Mouse (Mus musculus): Measurements from ENCODE around the gene Syt16.

The Syt16 gene

DNA sequence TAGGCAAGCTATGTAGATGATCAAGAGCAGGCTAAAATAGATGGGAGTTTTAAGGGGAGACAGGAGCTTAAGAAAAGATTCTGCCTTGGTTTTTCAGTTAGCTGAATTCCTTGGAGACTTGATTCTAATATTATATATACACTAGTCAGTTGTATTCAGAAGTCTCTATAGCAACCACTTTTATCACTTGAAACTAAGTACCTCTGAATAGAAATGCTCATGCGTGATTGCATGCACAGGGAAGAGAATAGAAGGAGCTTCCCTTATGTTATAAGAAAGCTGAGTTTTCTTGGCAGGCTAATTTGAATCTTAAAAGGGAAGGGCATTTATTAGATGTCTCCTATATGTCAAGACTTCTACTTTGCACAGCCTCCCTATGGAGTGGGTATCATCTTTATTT lies 235.4 kb downstream of the Syt16 start:
- no peak for DNase-seq

DNA sequence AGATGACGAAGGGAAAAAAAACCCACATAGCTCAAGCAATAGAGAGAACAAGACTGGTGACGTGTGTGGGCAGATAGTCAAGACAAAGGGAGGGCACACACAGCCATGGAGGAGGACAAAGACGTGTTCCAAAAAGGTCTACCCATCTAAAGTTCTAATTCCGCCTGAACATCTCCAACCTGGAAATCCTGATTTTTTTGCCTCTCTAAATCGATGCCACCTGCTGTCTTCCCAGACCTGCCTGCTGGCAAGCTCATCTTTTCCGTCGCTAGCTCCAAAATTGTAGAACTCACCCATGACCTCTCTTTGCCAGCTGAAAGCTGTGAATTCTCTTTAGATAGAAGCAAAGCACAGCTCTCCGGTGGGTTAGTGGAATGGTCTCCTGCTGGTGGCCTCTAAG lies 238.7 kb downstream of the Syt16 start:
- DNase-seq, result no peak

DNA sequence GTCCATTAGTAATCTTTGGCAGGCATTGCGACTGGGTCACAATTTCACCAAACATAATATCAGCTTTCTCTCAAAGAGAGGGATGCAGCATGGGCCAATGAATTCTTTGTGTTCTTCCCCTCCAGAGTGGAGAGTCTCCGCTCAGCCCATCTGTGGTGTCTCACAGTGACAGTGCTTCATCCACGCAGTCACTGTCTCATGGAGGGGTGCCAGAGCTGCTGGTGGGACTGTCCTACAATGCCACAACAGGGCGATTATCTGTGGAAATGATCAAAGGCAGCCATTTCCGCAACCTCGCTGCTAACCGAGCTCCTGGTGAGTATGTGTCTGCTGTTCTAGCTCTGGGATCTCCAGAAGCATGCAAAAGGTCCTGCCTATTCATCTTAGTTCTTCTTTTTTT lies 240.6 kb downstream of the Syt16 start:
- DNase-seq, result no peak

DNA sequence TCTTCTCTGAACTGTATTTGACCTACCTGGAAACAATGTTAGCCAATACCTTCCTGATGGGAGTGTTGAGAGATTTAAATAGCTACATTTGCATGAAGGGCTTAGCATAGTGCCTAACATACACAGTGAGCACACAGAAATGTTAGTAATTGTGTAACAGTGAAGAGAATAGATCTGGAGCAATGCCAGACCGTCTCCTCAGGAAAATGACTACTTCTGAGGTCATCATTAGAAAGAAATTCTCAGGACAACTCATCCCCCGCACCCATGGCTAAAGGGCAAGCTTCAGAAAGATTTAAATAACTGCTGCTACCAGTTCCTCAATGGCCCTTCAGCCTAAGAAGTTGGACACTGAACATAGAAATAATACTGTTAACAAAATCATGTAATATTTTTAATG lies 241.3 kb downstream of the Syt16 start:
- DNase-seq, result no peak

DNA sequence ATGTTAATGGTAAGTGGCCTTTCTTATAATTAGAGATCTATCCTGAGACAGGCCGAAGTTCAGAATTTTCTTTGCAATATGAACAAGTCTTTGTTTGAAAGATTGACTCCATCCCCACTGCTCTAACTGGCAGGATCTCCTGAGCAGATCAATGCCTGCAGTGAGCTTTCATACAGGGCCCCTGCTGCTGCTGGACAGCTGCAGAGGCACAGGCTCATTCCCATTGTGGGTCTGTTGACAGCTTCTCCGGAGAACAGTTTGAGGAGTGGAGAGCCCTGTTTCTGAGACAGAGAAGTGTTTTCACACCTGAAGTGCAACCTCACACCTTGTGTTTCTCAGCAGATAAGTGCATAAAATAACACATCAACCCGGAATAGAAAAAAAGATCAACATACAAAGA lies 267.4 kb downstream of the Syt16 start:
- no peak for DNase-seq

DNA sequence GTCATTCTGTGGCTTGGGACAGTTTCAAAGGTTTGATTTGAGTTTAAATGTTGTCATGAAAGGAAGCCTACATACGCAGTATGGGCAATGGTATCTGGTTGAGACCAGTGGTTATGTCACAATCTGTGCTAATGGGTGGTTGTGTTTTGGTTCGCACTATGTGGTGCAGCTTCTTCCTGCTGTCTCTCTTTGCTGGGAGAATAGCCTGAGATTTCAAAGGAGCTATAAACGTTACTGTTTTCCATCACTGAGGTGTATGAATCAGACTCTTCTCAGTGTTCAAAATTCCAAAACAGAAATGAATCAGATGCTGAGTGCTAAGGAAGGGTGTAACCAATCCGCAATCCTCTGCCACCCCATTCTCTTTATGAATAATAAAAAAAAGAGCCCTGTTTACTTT lies 269.6 kb downstream of the Syt16 start:
- DNase-seq, result no peak

GRCm38 (mm10) chr12:74268644-74269285 lies 271.3 kb downstream of the Syt16 start:
- no peak for DNase-seq

GRCm38 (mm10) chr12:74272545-74272944 lies 275.1 kb downstream of the Syt16 start:
- no peak for DNase-seq

- no peak for DNase-seq
Measured at GRCm38 (mm10) chr12:74277265-74277664, 279.8 kb downstream of the Syt16 start.

DNA sequence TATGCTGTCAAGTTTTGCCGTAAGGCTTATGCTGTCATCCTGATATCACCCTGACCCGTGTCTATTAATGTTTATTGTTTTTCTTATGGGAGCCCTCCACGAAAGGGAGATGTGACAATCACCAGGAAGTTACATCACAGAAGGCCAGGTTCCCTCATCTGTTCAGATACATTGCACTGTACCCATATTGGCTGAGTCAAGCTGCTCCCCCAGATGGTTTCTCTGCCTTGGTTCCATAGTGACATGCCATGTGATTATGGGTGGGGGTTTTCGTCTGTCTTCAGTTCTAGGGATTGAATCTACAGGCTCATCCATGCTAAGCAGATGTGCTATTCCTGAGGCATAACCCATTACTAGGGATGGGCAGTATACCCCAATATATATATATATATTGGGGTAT lies 283.9 kb downstream of the Syt16 start:
- no peak for DNase-seq

- no peak for DNase-seq
Measured at GRCm38 (mm10) chr12:74282846-74283245, 285.4 kb downstream of the Syt16 start.

GRCm38 (mm10) chr12:74284020-74284684 lies 286.7 kb downstream of the Syt16 start:
- DNase-seq, result peak; percentile 42

GRCm38 (mm10) chr12:74284685-74285054 lies 287.2 kb downstream of the Syt16 start:
- DNase-seq, result no peak

GRCm38 (mm10) chr12:74290983-74291382 lies 293.5 kb downstream of the Syt16 start:
- no peak for DNase-seq

DNA sequence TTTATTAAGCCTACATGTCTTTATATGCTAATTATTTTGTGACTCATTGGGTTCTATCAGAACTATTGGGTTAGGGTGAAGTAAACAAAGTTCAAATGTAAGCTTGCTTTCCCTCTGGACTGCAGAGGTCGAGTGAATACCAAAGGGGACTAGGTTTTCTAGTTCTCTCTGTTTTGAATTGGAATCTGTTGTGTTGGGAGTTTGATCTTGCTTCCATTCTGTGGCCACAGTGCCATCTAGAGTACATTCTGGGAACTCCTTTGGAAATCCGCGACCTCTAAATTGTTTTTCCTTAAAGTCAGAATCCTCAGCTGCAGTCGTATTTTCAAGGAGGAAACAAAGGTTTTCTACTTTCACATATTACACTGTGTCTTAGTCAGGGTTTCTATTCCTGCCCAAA lies 296.2 kb downstream of the Syt16 start:
- DNase-seq, result peak; percentile 35

DNA sequence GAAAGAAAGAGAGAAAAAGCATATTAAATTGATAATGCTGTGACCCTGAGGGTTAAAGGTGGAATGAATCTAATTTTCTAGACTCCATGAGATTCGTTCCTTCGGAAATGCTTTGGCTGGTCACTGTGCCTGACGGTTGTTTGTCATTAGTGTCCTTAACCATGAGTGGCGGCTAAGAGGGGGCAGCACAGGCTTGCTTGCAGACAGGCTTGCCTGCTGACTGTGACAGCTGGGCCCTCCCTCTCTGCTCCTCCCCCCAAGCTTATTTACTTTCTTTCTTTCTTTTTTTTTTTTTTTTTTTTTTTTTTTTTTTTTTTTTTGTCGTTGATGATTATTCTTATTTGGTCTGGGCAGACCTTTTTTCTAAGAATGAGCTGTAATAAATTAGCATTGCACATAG lies 298.9 kb downstream of the Syt16 start:
- no peak for DNase-seq

DNA sequence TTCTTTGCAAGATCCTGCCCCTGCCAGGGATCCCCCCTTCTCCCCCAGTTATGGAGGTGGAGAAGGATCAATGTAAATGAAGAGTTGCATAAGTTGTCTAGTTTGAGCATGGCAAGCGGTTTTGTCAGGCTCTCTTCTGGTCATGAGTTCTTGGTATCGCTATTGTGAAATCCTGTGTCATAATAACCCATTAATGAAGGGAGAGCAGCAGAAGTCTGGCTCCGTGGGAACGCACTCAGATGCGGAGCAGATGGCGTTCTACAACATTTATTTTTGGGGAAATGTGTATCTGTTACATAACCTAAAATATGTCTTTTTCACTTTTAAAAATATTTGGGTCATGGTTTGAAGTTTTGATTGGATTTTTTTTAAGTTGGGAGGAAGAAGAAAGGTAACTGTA lies 304.1 kb downstream of the Syt16 start:
- DNase-seq, result no peak

- DNase-seq, result no peak
Measured at GRCm38 (mm10) chr12:74303418-74304294, 306.2 kb downstream of the Syt16 start.

- no peak for DNase-seq
Measured at GRCm38 (mm10) chr12:74312611-74313010, 315.1 kb downstream of the Syt16 start.

DNA sequence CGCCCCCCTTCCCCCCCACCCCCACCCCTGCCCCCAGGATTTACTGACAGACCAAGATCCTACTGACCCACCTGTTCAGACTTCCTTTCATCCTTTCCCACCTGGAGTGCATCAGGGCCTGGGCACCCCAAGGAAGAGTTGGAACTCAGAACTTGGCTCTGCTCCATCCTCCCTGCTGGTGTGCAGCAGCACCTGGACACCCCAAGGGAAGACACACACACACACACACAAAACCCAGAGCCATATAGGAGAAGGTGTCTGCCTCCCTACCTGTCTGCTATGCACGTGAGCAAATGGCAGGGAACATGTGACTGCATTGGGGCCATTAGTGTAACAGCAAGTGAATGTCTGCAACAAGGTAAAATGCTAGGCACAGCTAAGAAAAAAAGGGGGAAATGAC lies 317.8 kb downstream of the Syt16 start:
- no peak for DNase-seq

- DNase-seq, result no peak
Measured at GRCm38 (mm10) chr12:74316344-74316973, 319.0 kb downstream of the Syt16 start, which contains the start of gene Gm11042. Gene Gm11042, minus strand, starts transcription at chr12:74316394.

- DNase-seq, result peak; percentile 72
Measured at GRCm38 (mm10) chr12:74316989-74317759, 319.7 kb downstream of the Syt16 start.

- DNase-seq, result peak; percentile 77
Measured at GRCm38 (mm10) chr12:74320318-74320717, 322.9 kb downstream of the Syt16 start.
